Comparison of ENCODE assay signal across 22 mouse cellular contexts in the genomic region with DNA sequence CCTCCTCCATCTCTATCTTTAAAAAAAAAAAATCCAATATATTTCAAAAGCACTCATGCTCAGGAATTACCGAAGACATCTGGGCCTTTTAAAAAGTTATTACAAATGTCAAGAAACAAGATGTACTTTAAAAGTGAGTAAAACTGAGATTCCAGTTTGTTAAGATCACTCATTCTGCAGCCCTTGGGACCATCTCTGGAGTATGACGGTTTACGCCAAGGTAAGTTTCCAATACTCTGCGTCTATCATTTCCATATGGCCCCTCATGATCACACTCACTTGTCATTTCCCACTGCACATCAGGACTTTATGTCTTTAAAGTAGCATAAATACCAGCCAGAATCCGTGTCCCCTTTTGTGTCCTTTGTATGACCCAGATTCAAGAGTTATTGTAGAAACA.
"Had no signal": no experiment of that assay in that cellular context is flagged by ENCODE, and none has a peak within 500 bp of the region (broad histone marks: within the 10 kb centered on the region; RNA-seq: fewer than 3 reads in every experiment).

No protein-coding gene starts in this region.

- H3K27ac ChIP-seq: heart, adult 2 months; heart, embryonic 13.5 days; heart, embryonic 15.5 days; hindbrain, embryonic 13.5 days; hindbrain, embryonic 15.5 days; hindbrain, postnatal 0 days; kidney, embryonic 15.5 days; kidney, postnatal 0 days; limb, embryonic 12.5 days; liver, embryonic 12.5 days; liver, embryonic 14.5 days had no signal

- H3K36me3 ChIP-seq: heart, embryonic 13.5 days; heart, embryonic 15.5 days; hindbrain, embryonic 13.5 days; hindbrain, embryonic 15.5 days; kidney, embryonic 15.5 days; limb, embryonic 12.5 days; liver, embryonic 12.5 days had no signal

- H3K4me3 ChIP-seq: heart, adult 2 months; heart, embryonic 13.5 days; heart, embryonic 15.5 days; hindbrain, embryonic 13.5 days; hindbrain, embryonic 15.5 days; kidney, embryonic 15.5 days; limb, embryonic 12.5 days; liver, embryonic 12.5 days had no signal

- ATAC-seq: intestine, embryonic 16.5 days; liver, embryonic 12.5 days had no signal

- DNase-seq: gastrocnemius, postnatal 14 days; gastrocnemius, postnatal 36 days; kidney, adult 11 months; kidney, adult 2 months; kidney, adult 9 months; kidney, postnatal 14 days; kidney, postnatal 36 days; layer of hippocampus, adult 9-11 months; layer of hippocampus, postnatal 36 days had no signal

- H3K9ac ChIP-seq: heart, embryonic 13.5 days; heart, embryonic 15.5 days; hindbrain, embryonic 13.5 days; hindbrain, embryonic 15.5 days; kidney, embryonic 15.5 days; limb, embryonic 12.5 days; liver, embryonic 12.5 days; liver, embryonic 14.5 days had no signal

- H3K27me3 ChIP-seq: heart, embryonic 15.5 days; hindbrain, embryonic 15.5 days had no signal

- H3K4me2 ChIP-seq: heart, embryonic 11.5 days; heart, embryonic 13.5 days; heart, embryonic 15.5 days; hindbrain, embryonic 13.5 days; hindbrain, embryonic 15.5 days; kidney, embryonic 15.5 days; limb, embryonic 12.5 days; liver, embryonic 12.5 days had no signal

- H3K9me3 ChIP-seq: heart, embryonic 13.5 days; heart, embryonic 15.5 days; hindbrain, embryonic 13.5 days; hindbrain, embryonic 15.5 days; kidney, embryonic 15.5 days; limb, embryonic 12.5 days; liver, embryonic 12.5 days had no signal
